Mouse (Mus musculus) forebrain, postnatal 0 days (tissue): ENCODE measurements around the gene Rasal3. TPM values are rescaled to one million over a fixed set of nuclear protein-coding genes. Genes with fewer than 3 reads are reported as not detected.
A peak's percentile ranks its signal among the peaks of the same experiment; 100 is the strongest.

Experiments
- ATAC-seq: fragments of 200-750 bp; cut with Nextera tagmentation; 2 replicates; pipeline ENCODE4 v1.8.0; 2017; ENCODE audit warnings: mild to moderate bottlenecking, moderate library complexity
- DNase-seq: peaks from one replicate; pipeline ENCODE4 v3.0.0-alpha.2; 2015
- H3K27ac ChIP-seq: fragments of 300-500 bp; sonication (generic); 2 replicates; pipeline ENCODE4 v1.5.1; 2014; ENCODE audit warnings: low read depth, mild to moderate bottlenecking, antibody characterized with exemption, low read length, moderate library complexity, mixed read lengths
- H3K27me3 ChIP-seq: fragments of 300-500 bp; sonication (generic); 2 replicates; pipeline ENCODE4 v1.6.1; 2014; ENCODE audit warnings: mild to moderate bottlenecking, low read length, mixed read lengths; ENCODE audit not compliant: insufficient read depth
- H3K36me3 ChIP-seq: fragments of 300-500 bp; sonication (generic); 2 replicates; pipeline ENCODE4 v1.6.1; 2014; ENCODE audit warnings: mild to moderate bottlenecking, moderate library complexity; ENCODE audit not compliant: insufficient read depth
- H3K4me1 ChIP-seq: fragments of 300-500 bp; sonication (generic); 2 replicates; pipeline ENCODE4 v1.6.1; 2014; ENCODE audit warnings: antibody characterized with exemption; ENCODE audit not compliant: insufficient read depth
- H3K4me2 ChIP-seq: fragments of 300-500 bp; sonication (generic); 2 replicates; pipeline ENCODE4 v1.6.1; 2014; ENCODE audit warnings: low read depth, mild to moderate bottlenecking, moderate library complexity
- H3K4me3 ChIP-seq: fragments of 300-500 bp; sonication (generic); 2 replicates; pipeline ENCODE4 v1.5.1; 2014; ENCODE audit warnings: low read depth, low read length, mixed read lengths
- H3K9ac ChIP-seq: fragments of 300-500 bp; sonication (generic); 2 replicates; pipeline ENCODE4 v1.6.1; 2014; ENCODE audit warnings: mild to moderate bottlenecking
- H3K9me3 ChIP-seq: fragments of 300-500 bp; sonication (generic); 2 replicates; pipeline ENCODE4 v1.6.1; 2016; ENCODE audit warnings: low read length
- CTCF ChIP-seq: sonication (generic); IDR thresholded peaks from 2 replicates; pipeline ENCODE4 v1.5.1; 2016; ENCODE audit warnings: antibody characterized with exemption, control low read depth, low read depth
- WGBS: fragments of 180-500 bp; shearing (Covaris S2); extraction: QIAGEN DNeasy Blood & Tissue Kit; methylation state at CpG from one replicate; pipeline ENCODE4 v1.1.7; 2014; 5-methylcytosine and 5-hydroxymethylcytosine counted together
- microRNA-seq, 2 experiments: library from miRNA; unstranded; fragments of <30 nt; microRNA quantifications; one replicate each; pipeline ENCODE4; 2016
- polyA plus RNA-seq: library from polyadenylated mRNA; unstranded; fragments of >200 nt; fragmentation: Nextera tagmentation; extraction: Ambion mirVana; gene quantifications from 2 replicates; pipeline ENCODE4 v1.2.1, GENCODE M21; 2015
- total RNA-seq: library from RNA; depleted of rRNA; stranded (reverse); fragments of >200 nt; gene quantifications from 2 replicates; pipeline ENCODE4 v1.2.3, GENCODE M21; 2014; rRNA removed

Gene Rasal3
- total and polyA plus RNA-seq, 2 experiments from 2014 or later: 0.52 to 0.54 TPM

DNA sequence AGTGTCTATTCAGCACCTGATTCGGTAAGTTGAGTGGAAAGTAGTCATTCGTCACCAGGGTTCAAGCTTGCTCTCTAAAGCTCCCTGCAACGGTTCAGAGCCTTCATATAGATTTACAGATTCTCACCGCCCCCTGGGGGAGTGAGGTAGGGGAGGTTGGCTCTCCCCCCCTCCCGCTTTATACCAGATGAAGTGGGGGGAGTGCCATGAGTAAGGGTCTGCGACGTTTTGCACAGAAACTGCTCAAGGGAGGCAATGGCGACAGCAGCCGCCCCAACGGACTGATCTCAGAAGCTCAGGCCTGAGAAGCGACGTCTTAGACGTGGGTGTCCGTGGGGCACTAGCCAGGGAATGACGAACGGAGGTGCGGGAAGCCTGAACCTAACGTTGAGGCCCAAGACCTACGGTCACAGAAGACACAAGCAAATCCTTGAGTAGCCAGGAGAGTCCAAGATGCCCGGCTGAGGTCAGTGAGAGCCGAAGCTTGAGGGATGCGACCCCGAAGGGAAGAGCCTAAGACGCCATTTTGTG is 53.5 kb downstream of the Rasal3 start:
- ATAC-seq (peak; percentile 11), DNase-seq (no peak)
- H3K27me3 ChIP-seq: no peaks in the 10 kb centered on the region
- H3K4me1 ChIP-seq: no peaks in the 10 kb centered on the region
- WGBS: 1% methylated on average over 24 of the region's 24 CpGs
- peak overlapping the region; percentile 83 for H3K4me2 ChIP-seq
- H3K4me3 ChIP-seq: peak overlapping the region; percentile 91
- no peaks in the 10 kb centered on the region for H3K9me3 ChIP-seq
- no peak for TF ChIP-seq CTCF
- peaks cover 8% of the 10 kb centered on the region for H3K36me3 ChIP-seq
- peak overlapping the region; percentile 91 for H3K9ac ChIP-seq
- H3K27ac ChIP-seq: peak overlapping the region; percentile 88

DNA sequence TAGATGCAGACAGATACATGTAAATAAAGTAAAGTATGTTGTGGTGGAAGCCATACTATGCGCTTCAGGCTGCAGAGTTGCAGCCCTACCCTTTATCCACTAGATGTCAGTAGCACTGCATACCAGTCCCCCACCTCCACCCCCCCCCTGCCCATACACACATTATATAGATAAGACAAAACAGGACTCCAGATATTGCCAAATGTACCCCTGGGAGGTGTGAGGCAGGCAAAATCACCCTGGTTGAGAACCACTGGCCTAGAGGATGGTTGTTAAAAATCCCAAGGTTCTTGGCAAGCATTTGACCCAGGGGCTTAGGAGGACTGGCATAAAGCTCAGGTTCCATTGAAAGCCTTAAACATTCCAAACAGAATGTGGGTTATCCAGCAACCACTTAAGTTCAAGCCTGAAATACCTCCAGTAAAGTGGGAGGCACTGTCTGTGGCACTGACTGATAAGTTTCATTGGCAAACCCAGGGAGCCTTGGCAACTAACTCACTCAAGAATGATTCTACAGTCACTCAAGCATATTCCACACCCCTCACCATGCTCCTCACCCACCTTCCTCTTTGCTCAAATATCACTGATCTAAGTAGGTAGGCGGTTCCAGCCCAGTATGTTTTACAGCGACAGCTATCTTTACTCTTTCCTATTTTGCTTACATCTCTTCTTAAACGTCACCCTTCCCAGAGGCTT is 54.2 kb downstream of the Rasal3 start:
- peak overlapping the region; percentile 88; the same call in 1 of the 2 replicates for H3K27ac ChIP-seq
- H3K4me2 ChIP-seq: peak overlapping the region; percentile 83
- no peaks in the 10 kb centered on the region for H3K4me1 ChIP-seq
- H3K9ac ChIP-seq: peak overlapping the region; percentile 91; the same call in 1 of the 2 replicates
- no peaks in the 10 kb centered on the region for H3K9me3 ChIP-seq
- 11% methylated on average over 4 of the region's 4 CpGs for WGBS
- ATAC-seq (0 out of 2 replicates have a peak, but pooled peaks have one; percentile 23), DNase-seq (peak; percentile 72)
- H3K4me3 ChIP-seq: peak overlapping the region; percentile 91
- H3K36me3 ChIP-seq: peaks cover 8% of the 10 kb centered on the region
- no peaks in the 10 kb centered on the region for H3K27me3 ChIP-seq
- peak; percentile 91 for TF ChIP-seq CTCF

DNA sequence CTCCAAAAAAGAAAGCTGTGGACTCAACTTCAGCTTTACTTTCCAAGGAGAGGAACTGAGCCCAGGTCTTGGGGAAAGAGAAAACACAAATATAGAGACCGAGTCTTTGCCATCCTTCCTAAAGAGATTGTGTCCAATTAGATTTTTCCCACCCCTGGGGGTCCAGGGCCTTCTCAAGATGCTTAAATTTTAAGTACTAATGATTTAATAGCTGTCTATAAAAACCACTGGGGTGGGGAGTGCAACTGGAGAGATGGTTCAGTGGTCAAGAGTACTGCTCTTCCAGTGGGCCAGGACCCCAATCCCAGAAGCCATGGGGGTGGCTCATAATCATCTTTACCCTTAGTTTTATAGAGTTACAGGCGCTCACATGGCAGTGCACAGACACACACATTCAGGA is 55.0 kb downstream of the Rasal3 start:
- H3K9me3 ChIP-seq: no peaks in the 10 kb centered on the region
- ATAC-seq: no peak
- no peaks in the 10 kb centered on the region for H3K4me1 ChIP-seq
- no peak overlapping the region for H3K9ac ChIP-seq
- no peak overlapping the region for H3K4me3 ChIP-seq
- no peak for DNase-seq
- peak overlapping the region; percentile 83 for H3K4me2 ChIP-seq
- no peak overlapping the region for H3K27ac ChIP-seq
- peaks cover 8% of the 10 kb centered on the region for H3K36me3 ChIP-seq
- 87% methylated on average over 2 of the region's 2 CpGs for WGBS
- no peak for TF ChIP-seq CTCF
- no peaks in the 10 kb centered on the region for H3K27me3 ChIP-seq

DNA sequence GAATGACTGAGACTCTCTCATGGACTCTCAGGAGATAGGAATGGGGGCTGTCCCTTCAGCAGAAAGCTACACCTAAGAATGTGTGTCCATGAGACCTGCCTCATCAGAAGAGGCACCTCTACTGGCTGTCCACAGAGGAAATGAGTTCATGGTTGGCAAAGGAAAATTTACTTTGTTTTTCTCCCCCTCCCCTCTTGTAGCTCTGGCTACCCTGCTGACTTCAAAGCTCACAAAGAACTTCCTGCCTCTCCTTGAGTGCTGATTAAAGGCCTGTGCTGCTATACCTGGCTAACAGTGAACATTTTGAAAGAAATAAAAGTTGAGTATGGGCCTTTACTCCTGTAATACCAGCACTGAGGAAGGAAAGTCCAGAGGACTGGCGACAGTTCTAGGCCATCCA is 62.3 kb downstream of the Rasal3 start:
- H3K9ac ChIP-seq: no peak overlapping the region
- no peak for TF ChIP-seq CTCF
- H3K4me2 ChIP-seq: no peak overlapping the region
- WGBS: 91% methylated on average over 1 of the region's 1 CpGs
- DNase-seq (no peak), ATAC-seq (no peak)
- H3K36me3 ChIP-seq: peaks cover 38% of the 10 kb centered on the region
- H3K4me1 ChIP-seq: no peaks in the 10 kb centered on the region
- H3K27ac ChIP-seq: no peak overlapping the region
- no peak overlapping the region for H3K4me3 ChIP-seq
- no peaks in the 10 kb centered on the region for H3K9me3 ChIP-seq
- H3K27me3 ChIP-seq: no peaks in the 10 kb centered on the region

Small RNA genes within 50 kb of the gene (microRNA-seq; reads per million reads assigned to microRNA genes)
- gene Gm22201: 0 reads per million in 2 experiments

Other genes with a start within 250 kb of the Rasal3 start
- gene Notch3, start 236.7 kb downstream of the Rasal3 start, total RNA-seq: 13.5 and 22.5 TPM in 2 replicates
- 2.3 and 3.3 TPM in 2 replicates for gene Notch3, start 236.7 kb downstream of the Rasal3 start, polyA plus RNA-seq
- gene Ephx3, start 214.0 kb downstream of the Rasal3 start, total RNA-seq: 0.29 TPM in 1 of 2 replicates, not detected in the other
- gene Ephx3, start 214.0 kb downstream of the Rasal3 start, polyA plus RNA-seq: 0.08 and 0.11 TPM in 2 replicates
- 28.2 and 37.7 TPM in 2 replicates for gene Brd4, start 118.9 kb downstream of the Rasal3 start, total RNA-seq
- gene Brd4, start 118.9 kb downstream of the Rasal3 start, polyA plus RNA-seq: 59.2 and 85.6 TPM in 2 replicates
- gene Akap8, start 82.3 kb downstream of the Rasal3 start, total RNA-seq: 75.0 and 114 TPM in 2 replicates
- gene Akap8, start 82.3 kb downstream of the Rasal3 start, polyA plus RNA-seq: 44.8 and 64.3 TPM in 2 replicates
- gene Akap8l, start 53.0 kb downstream of the Rasal3 start, total RNA-seq: 74.2 and 86.2 TPM in 2 replicates
- 76.0 and 80.5 TPM in 2 replicates for gene Akap8l, start 53.0 kb downstream of the Rasal3 start, polyA plus RNA-seq
- gene Wiz, start 14.1 kb downstream of the Rasal3 start, total RNA-seq: 38.2 and 55.4 TPM in 2 replicates
- 35.4 and 42.0 TPM in 2 replicates for gene Wiz, start 14.1 kb downstream of the Rasal3 start, polyA plus RNA-seq
- gene Pglyrp2, start 20.6 kb upstream of the Rasal3 start, total RNA-seq: not detected in 2 replicates
- not detected in 2 replicates for gene Pglyrp2, start 20.6 kb upstream of the Rasal3 start, polyA plus RNA-seq
- 0.54 and 2.0 TPM in 2 replicates for gene Cyp4f39, start 49.1 kb upstream of the Rasal3 start, total RNA-seq
- 0.47 and 0.70 TPM in 2 replicates for gene Cyp4f39, start 49.1 kb upstream of the Rasal3 start, polyA plus RNA-seq
- gene Cyp4f17, start 102.5 kb upstream of the Rasal3 start, total RNA-seq: 7.9 and 9.1 TPM in 2 replicates
- 4.0 and 8.6 TPM in 2 replicates for gene Cyp4f17, start 102.5 kb upstream of the Rasal3 start, polyA plus RNA-seq
- 9.8 and 17.5 TPM in 2 replicates for gene Cyp4f16, start 133.0 kb upstream of the Rasal3 start, total RNA-seq
- gene Cyp4f16, start 133.0 kb upstream of the Rasal3 start, polyA plus RNA-seq: 11.4 and 11.6 TPM in 2 replicates
- not detected in 2 replicates for gene Cyp4f37, start 217.7 kb upstream of the Rasal3 start, total RNA-seq
- gene Cyp4f37, start 217.7 kb upstream of the Rasal3 start, polyA plus RNA-seq: 0.44 TPM in 1 of 2 replicates, not detected in the other